Mouse (Mus musculus): Measurements from ENCODE around the gene Zfp541. TPM values are rescaled to one million over a fixed set of nuclear protein-coding genes. Genes with fewer than 3 reads are reported as not detected.

Gene Zfp541
- total and polyA plus RNA-seq, 2 experiments from 2014 or later: 0.10 to 0.17 TPM

- 77% methylated on average over 2 of the region's 2 CpGs for WGBS
- Histone ChIP-seq H3K27me3 (ENCODE audit: insufficient read depth, low read length) (no peaks in the 10 kb centered on the region), H3K4me2 (ENCODE audit: low read depth) (no peak overlapping the region), H3K36me3 (ENCODE audit: insufficient read depth) (no peaks in the 10 kb centered on the region), H3K9ac (no peak overlapping the region), H3K4me3 (ENCODE audit: low read depth, low read length) (no peak overlapping the region), H3K27ac (ENCODE audit: low read depth, low read length) (no peak overlapping the region), H3K9me3 (ENCODE audit: low read length) (no peaks in the 10 kb centered on the region), H3K4me1 (ENCODE audit: insufficient read depth) (peaks cover 2% of the 10 kb centered on the region; the same call in 1 of the 2 replicates)
- DNase-seq (no peak), ATAC-seq (no peak)
- TF ChIP-seq CTCF (IDR thresholded peaks at IDR 0.05; ENCODE audit: low read depth): no peak
Observed at GRCm38 (mm10) chr7:16057136-16057534, 4.5 kb upstream of the Zfp541 start.

DNA sequence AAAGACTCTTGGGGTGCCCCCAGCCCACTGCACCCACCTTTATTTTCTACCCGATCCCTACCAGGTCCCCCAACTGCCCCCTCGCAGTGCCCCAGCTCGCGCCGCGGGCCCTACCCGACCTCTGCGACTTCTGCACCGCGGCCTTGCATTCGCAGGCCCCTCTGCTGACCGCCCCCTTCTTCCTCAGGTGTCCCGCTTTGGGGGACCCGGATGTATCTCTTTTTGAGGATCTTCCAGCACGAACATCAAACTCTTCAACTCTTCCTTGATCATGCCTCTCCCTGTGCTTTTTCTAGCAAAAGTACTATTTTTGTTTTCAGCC lies 446 bp downstream of the Zfp541 start:
- Histone ChIP-seq H3K9ac (no peak overlapping the region), H3K9me3 (ENCODE audit: low read length) (no peaks in the 10 kb centered on the region), H3K27ac (ENCODE audit: low read depth, low read length) (no peak overlapping the region), H3K36me3 (ENCODE audit: insufficient read depth) (no peaks in the 10 kb centered on the region), H3K4me1 (ENCODE audit: insufficient read depth) (no peaks in the 10 kb centered on the region), H3K4me2 (ENCODE audit: low read depth) (no peak overlapping the region), H3K27me3 (ENCODE audit: insufficient read depth, low read length) (no peaks in the 10 kb centered on the region), H3K4me3 (ENCODE audit: low read depth, low read length) (no peak overlapping the region)
- TF ChIP-seq CTCF (IDR thresholded peaks at IDR 0.05; ENCODE audit: low read depth): no peak
- ATAC-seq: no peak
- 78% methylated on average over 15 of the region's 15 CpGs for WGBS
- DNase-seq: no peak

- H3K36me3 ChIP-seq (ENCODE audit: insufficient read depth): no peaks in the 10 kb centered on the region
Observed at GRCm38 (mm10) chr7:16063490-16063889, 1.9 kb downstream of the Zfp541 start.

DNA sequence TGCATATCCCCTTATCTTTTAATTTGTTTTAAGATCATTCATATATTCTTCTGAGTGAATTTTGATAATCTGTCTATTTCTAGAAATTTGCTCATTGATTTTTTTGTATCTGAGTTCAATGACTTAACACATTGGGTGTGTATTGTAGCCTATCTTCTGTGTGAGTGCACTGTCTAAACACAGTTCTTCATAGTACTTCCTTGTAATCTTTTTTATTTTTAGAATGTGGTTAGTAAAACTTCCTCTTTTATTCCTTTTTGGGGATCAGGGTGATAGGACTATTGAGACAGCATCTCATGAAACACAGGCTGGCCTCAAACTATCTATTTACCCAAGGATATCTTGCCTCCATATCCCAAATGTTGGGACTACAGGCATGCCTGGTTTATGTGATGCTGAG lies 9.2 kb downstream of the Zfp541 start:
- Histone ChIP-seq H3K4me2 (ENCODE audit: low read depth) (no peak overlapping the region), H3K4me1 (ENCODE audit: insufficient read depth) (no peaks in the 10 kb centered on the region), H3K27me3 (ENCODE audit: insufficient read depth, low read length) (no peaks in the 10 kb centered on the region), H3K9ac (no peak overlapping the region), H3K4me3 (ENCODE audit: low read depth, low read length) (no peak overlapping the region), H3K9me3 (ENCODE audit: low read length) (no peaks in the 10 kb centered on the region), H3K36me3 (ENCODE audit: insufficient read depth) (no peaks in the 10 kb centered on the region), H3K27ac (ENCODE audit: low read depth, low read length) (no peak overlapping the region)
- DNase-seq: no peak
- ATAC-seq: no peak
- TF ChIP-seq CTCF (IDR thresholded peaks at IDR 0.05; ENCODE audit: low read depth): no peak

More at GRCm38 (mm10) chr7:16063490-16063889, 1.9 kb downstream of the Zfp541 start:
- 35% methylated on average over 4 of the region's 4 CpGs for WGBS
- Histone ChIP-seq H3K4me3 (ENCODE audit: low read depth, low read length) (no peak overlapping the region), H3K9me3 (ENCODE audit: low read length) (no peaks in the 10 kb centered on the region), H3K27ac (ENCODE audit: low read depth, low read length) (no peak overlapping the region), H3K9ac (no peak overlapping the region), H3K4me2 (ENCODE audit: low read depth) (no peak overlapping the region), H3K4me1 (ENCODE audit: insufficient read depth) (no peaks in the 10 kb centered on the region), H3K27me3 (ENCODE audit: insufficient read depth, low read length) (no peaks in the 10 kb centered on the region)
- ATAC-seq (no peak), DNase-seq (no peak)
- TF ChIP-seq CTCF (IDR thresholded peaks at IDR 0.05; ENCODE audit: low read depth): 0 out of 2 replicates have a peak, but pooled peaks have one; percentile 24

DNA sequence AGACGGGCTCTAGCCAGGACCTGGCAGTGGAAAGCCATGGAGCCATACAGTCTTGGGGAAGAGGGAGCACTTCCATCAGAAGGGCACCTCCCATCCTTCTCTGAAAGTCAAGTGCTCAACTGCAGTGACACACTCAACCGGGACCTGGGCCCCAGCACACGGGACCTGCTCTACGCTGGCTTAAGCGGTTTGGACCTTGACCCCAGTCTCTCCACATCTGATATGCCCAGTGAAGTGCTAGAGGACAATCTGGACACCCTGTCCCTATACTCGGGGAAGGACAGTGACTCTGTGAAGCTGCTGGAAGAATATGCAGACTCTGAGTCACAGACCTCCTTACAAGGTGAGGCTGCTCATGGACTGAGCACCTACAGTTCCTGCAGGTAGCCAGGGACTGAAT lies 10.3 kb downstream of the Zfp541 start:
- no peak overlapping the region for H3K27ac ChIP-seq (ENCODE audit: low read depth, low read length)
- ATAC-seq (no peak), DNase-seq (no peak)
- H3K9ac ChIP-seq: no peak overlapping the region
- no peaks in the 10 kb centered on the region for H3K4me1 ChIP-seq (ENCODE audit: insufficient read depth)
- H3K4me3 ChIP-seq (ENCODE audit: low read depth, low read length): no peak overlapping the region
- no peaks in the 10 kb centered on the region for H3K36me3 ChIP-seq (ENCODE audit: insufficient read depth)
- H3K9me3 ChIP-seq (ENCODE audit: low read length): no peaks in the 10 kb centered on the region
- no peak overlapping the region for H3K4me2 ChIP-seq (ENCODE audit: low read depth)
- H3K27me3 ChIP-seq (ENCODE audit: insufficient read depth, low read length): no peaks in the 10 kb centered on the region; the same call in 1 of the 2 replicates
- 88% methylated on average over 6 of the region's 6 CpGs for WGBS
- TF ChIP-seq CTCF (IDR thresholded peaks at IDR 0.05; ENCODE audit: low read depth): no peak

DNA sequence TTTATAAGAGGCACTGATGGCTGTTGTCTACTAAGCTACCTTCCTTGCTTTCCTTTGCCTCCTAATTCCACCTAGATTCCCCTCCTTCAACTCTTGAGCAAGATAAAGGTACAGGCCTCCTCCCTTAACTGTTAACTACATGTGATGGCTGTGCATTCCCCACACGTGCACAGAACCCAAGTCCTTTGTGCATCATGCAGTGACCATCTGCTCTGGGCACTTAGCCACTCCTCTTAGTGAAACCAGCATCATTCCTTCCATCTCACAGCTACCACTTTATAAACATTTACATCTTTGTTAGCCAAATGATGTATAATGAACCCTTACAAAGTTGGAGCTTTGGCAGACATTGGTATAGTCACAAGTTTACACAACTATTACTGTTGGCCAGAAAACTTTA lies 18.3 kb downstream of the Zfp541 start:
- DNase-seq (no peak), ATAC-seq (no peak)
- no peaks in the 10 kb centered on the region for H3K36me3 ChIP-seq (ENCODE audit: insufficient read depth)
- no peaks in the 10 kb centered on the region; the same call in 1 of the 2 replicates for H3K27me3 ChIP-seq (ENCODE audit: insufficient read depth, low read length)
- no peak overlapping the region for H3K4me2 ChIP-seq (ENCODE audit: low read depth)
- WGBS: 42% methylated on average over 1 of the region's 1 CpGs
- H3K9me3 ChIP-seq (ENCODE audit: low read length): no peaks in the 10 kb centered on the region
- H3K4me1 ChIP-seq (ENCODE audit: insufficient read depth): no peaks in the 10 kb centered on the region
- no peak overlapping the region for H3K9ac ChIP-seq
- H3K27ac ChIP-seq (ENCODE audit: low read depth, low read length): no peak overlapping the region
- H3K4me3 ChIP-seq (ENCODE audit: low read depth, low read length): no peak overlapping the region
- no peak for TF ChIP-seq CTCF (IDR thresholded peaks at IDR 0.05; ENCODE audit: low read depth)

GRCm38 (mm10) chr7:16080581-16080980 lies 19.0 kb downstream of the Zfp541 start:
- no peak overlapping the region for H3K9ac ChIP-seq
- DNase-seq (no peak), ATAC-seq (no peak)
- WGBS: 74% methylated on average over 4 of the region's 4 CpGs
- H3K4me2 ChIP-seq (ENCODE audit: low read depth): no peak overlapping the region
- H3K4me1 ChIP-seq (ENCODE audit: insufficient read depth): no peaks in the 10 kb centered on the region
- no peaks in the 10 kb centered on the region for H3K36me3 ChIP-seq (ENCODE audit: insufficient read depth)
- H3K27me3 ChIP-seq (ENCODE audit: insufficient read depth, low read length): no peaks in the 10 kb centered on the region; the same call in 1 of the 2 replicates
- no peak overlapping the region for H3K4me3 ChIP-seq (ENCODE audit: low read depth, low read length)
- no peak overlapping the region for H3K27ac ChIP-seq (ENCODE audit: low read depth, low read length)
- no peak for TF ChIP-seq CTCF (IDR thresholded peaks at IDR 0.05; ENCODE audit: low read depth)
- no peaks in the 10 kb centered on the region for H3K9me3 ChIP-seq (ENCODE audit: low read length)

- Histone ChIP-seq H3K9ac (no peak overlapping the region), H3K27me3 (ENCODE audit: insufficient read depth, low read length) (peaks cover 3% of the 10 kb centered on the region; the same call in 1 of the 2 replicates), H3K4me1 (ENCODE audit: insufficient read depth) (no peaks in the 10 kb centered on the region), H3K4me2 (ENCODE audit: low read depth) (no peak overlapping the region), H3K27ac (ENCODE audit: low read depth, low read length) (no peak overlapping the region), H3K4me3 (ENCODE audit: low read depth, low read length) (no peak overlapping the region), H3K36me3 (ENCODE audit: insufficient read depth) (no peaks in the 10 kb centered on the region), H3K9me3 (ENCODE audit: low read length) (no peaks in the 10 kb centered on the region)
- 66% methylated on average over 4 of the region's 4 CpGs for WGBS
- TF ChIP-seq CTCF (IDR thresholded peaks at IDR 0.05; ENCODE audit: low read depth): no peak
- DNase-seq: no peak
- no peak for ATAC-seq
Observed at GRCm38 (mm10) chr7:16083361-16083760, 21.7 kb downstream of the Zfp541 start.
